Mouse (Mus musculus): ENCODE results near the gene Dpp6.

Dpp6 gene

DNA sequence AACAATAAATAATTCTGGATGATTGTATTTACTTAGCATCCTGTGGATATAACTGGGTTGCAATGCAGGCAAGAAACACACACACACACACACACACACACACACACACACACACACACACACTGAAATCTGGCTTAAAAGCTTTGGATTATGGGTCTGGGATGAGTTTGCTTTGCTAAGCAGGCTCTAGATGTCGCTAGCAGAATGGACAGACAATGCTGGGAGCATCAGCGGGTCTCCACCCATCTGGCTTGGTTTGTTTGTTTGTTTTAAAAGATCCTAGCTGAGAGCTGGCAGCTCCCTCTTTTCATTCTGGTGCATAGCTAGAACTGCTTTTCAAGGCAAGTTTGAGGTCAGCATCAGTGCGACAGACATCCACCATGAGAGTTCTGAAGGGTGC is 234.2 kb downstream of the Dpp6 start:
- peak; percentile 50; the same call in 1 of the 2 replicates for ATAC-seq (ENCODE audit: insufficient number of reproducible peaks, low FRiP score, low TSS enrichment)

DNA sequence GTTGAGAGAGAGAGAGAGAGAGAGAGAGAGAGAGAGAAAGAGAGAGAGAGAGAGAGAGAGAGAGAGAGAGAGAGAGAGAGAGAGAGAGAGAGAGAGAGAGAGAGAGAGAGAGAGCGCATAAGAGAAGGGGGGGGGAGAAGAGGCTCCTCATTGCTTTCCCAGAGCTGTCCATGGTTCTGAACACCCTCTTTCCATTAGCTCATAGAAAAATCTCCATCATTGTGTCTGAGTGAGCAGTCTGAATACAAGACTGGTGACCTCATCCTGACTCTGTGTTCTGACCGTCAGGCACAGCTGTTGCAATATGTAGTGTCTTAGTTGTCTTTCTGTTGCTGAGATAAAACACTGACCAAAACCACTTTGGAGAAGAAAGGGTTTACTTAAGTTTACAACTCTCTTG is 235.4 kb downstream of the Dpp6 start:
- no peak for ATAC-seq (ENCODE audit: insufficient number of reproducible peaks, low FRiP score, low TSS enrichment)

DNA sequence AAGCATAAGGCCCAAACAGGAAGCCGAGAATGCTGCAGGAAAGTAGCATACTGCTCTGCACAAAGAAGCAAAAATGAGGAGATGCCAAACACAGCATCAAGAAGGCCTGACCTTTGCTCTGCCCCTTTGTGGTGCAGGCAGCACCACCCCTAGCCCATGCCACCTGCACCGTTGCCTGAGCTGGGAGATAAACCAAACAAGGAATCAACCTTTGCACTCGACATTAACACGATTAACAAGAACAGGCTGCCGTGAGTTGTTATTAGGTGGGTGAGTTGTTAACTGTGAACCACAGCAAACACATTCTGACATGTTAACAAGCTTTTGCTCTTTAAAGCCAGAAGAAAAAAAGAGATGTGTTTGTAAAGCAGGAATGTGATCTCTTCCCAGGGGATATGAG is 239.4 kb downstream of the Dpp6 start:
- ATAC-seq (ENCODE audit: insufficient number of reproducible peaks, low FRiP score, low TSS enrichment) = no peak

DNA sequence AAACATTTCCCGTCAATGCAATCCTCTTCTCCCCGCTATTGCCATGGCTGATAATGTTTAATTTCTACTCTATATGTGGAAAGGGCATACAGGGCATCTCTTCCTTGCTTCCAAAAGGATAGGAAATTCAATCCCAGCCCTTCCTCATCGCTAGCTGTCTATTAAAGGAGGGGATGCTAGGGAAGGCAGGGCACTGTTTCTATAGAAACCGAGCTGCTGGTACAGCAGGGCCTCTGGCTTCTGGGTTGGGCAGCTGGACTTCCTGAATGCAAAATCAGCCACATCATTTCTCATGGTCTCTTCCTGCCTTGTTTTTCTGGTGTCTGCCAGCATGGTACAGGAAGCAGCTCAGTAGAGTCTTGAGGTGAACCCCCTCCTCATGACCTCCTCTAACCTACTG is 243.1 kb downstream of the Dpp6 start:
- ATAC-seq (ENCODE audit: insufficient number of reproducible peaks, low FRiP score, low TSS enrichment) = no peak

DNA sequence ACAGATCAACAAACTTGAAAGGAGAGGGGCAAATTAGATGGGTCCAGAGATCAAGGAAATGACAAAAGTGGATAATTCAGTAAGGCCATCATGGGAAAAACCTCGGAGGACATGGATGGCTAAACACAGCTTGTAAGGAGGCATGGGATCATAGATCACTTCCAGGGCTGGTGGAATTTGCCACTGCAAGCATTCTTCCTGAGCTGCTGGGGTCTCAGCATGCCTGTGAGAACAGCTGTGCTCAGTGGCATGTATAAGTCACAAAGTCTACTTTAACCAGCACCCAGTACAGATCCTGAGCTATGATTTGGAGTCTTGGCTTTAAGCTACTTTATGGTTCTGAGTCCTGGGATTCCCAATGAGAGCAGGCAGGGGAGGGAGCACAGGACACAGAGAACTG is 246.9 kb downstream of the Dpp6 start:
- ATAC-seq (ENCODE audit: insufficient number of reproducible peaks, low FRiP score, low TSS enrichment) = no peak

DNA sequence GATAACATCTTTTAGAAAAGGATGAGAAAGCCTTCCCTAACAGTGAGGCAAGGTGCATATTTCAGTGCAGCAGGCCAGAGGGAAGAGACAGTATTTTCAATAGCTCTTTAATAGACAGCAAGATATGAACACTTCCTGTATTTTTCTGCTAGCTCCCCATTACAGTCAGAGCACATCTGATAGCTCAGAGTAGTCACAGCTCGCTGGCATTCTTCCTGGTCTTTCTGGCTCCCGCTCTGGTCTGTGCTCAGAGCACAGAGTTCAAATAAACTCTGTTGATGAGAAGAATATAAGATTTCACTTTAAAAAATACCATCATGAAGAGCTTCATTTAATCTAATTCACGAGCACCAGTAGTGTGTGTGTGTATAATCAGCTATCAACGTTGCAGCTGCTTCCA is 249.8 kb downstream of the Dpp6 start:
- ATAC-seq (ENCODE audit: insufficient number of reproducible peaks, low FRiP score, low TSS enrichment) = peak; percentile 70; the same call in 1 of the 2 replicates

DNA sequence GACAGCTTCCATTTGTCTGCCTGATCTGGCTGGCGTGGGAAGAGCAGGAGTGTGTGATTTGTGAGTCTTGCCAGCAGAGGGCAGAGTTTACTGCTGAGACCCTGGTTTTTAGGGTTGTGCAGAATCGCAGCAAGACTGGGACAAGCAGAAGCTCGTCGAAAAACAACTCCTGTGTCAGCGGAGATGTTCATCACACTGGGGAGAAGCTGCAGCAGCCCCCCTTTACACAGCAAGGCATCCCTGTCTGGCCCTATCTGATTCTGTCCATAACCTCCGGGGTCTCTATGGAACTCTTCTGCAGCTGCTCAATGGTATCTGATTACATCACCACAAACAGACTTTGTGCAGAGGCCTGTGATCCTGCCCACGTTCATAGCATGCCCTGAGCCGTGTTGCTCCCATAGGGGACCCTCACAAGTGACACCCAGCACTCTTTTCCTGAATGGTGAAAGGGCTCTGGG is 258.2 kb downstream of the Dpp6 start:
- peak; percentile 68; the same call in 1 of the 2 replicates for ATAC-seq (ENCODE audit: insufficient number of reproducible peaks, low FRiP score, low TSS enrichment)

DNA sequence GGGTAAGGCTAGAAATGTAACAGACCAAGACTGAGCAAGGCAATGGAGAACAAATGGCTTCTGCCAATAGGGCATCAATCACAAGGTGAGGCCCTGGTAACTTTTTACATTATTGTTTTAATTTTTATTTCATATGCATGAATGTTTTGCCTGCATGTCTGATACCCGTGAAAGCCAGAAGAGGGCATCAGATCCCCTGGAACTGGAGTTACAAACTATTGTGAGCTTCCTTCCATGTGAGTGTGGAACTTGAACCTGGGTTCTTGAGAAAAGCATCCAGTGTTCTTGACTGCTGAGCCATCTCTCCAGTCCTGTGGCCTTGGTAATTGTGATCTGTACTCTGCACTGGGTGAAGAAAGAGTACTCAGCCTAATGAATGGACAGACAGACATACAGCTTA is 259.0 kb downstream of the Dpp6 start:
- no peak for ATAC-seq (ENCODE audit: insufficient number of reproducible peaks, low FRiP score, low TSS enrichment)

DNA sequence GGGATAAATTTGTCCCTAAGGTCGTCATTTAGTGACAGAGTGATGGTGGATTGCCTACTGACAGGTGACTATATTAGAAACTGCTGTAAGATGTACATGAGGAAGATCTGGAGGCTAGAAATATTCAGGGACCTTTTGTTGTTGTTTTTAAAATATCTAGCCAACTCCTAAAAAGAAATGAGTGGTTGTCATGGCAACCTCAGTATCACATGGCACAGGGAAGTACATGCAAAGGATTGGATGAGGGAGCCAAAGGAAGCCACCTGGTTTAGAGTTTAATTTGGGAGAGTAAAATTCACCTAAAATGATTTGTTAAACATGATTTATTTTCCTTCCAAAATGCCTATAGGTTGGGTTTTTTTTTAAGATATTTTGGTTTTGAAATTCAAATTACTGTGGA is 260.8 kb downstream of the Dpp6 start:
- no peak for ATAC-seq (ENCODE audit: insufficient number of reproducible peaks, low FRiP score, low TSS enrichment)

DNA sequence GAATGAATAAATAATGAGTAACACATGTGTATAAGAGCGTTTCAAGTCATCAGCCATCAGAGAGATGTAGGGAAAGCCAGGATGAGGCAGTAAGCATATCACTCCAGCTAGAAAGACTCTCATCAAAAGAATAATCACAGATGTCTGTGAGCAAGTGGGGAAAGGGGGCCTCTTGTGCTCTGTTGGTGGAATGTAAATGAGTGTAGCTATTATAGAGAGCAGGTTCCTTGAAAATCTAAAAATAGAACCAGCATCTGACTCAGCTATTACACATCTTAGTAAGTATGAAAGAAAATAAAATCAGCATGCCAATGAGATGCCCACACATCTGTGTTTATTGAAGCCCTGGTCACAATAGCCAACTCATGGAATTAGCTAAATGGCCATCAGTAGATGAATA is 264.3 kb downstream of the Dpp6 start:
- ATAC-seq (ENCODE audit: insufficient number of reproducible peaks, low FRiP score, low TSS enrichment) = no peak

DNA sequence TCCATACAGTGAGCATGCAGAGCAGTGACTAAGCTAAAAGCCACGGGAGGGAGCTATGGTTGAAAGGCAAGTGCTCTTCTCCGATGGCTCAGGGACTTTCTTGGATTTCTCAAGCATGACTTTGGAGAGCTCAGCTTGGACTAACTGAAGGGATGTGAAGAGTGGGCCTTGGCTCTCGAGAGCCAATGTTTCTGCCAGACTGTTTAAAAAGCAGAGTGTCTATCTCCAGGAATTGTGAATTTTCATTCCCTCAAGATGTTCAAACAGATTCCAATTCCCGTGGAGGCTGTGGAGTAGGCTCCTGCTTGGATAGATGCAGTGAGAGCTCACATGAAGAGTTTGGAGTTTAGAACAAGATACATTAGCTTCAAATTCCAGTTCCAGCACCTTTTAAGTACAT is 266.8 kb downstream of the Dpp6 start:
- ATAC-seq (ENCODE audit: insufficient number of reproducible peaks, low FRiP score, low TSS enrichment) = no peak

DNA sequence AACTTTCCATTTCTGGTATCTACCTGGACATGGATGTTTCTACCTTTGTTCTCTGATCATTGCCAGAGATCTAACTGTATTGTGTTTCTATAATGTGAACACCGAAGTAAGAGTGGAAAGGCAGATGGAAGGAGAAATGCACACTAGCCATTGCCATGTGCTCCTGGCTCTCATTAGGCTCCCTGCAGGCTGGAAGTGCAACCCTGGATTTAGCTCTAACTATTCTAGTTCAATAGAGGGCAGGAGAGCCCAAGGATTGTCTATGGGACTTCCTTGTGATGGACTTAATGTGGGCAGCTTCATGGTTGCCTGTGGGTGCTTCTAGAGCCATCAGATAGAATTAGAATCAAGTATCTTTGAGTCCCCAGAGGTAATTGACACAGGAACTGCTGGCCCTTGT is 291.2 kb downstream of the Dpp6 start:
- peak; percentile 92 for ATAC-seq (ENCODE audit: insufficient number of reproducible peaks, low FRiP score, low TSS enrichment)

DNA sequence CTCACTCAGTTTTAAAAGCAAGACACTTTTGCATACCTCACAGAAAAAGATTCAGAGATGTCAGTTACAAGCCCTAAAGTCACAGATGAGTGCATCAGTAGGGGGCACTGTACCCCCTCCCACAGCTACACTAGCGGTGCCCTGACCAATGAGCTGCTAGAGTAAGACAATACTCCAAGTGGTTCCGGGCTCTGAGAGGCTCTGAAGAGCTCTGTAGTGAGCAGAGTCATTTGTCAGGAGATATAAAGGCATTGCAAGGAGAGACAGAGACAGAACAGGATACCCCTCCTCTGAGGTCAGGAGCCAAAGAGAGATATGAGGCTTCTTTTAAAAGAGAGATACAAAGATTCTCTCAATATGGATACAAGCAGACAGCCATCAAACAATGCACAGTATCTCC is 305.5 kb downstream of the Dpp6 start:
- no peak for ATAC-seq (ENCODE audit: insufficient number of reproducible peaks, low FRiP score, low TSS enrichment)

DNA sequence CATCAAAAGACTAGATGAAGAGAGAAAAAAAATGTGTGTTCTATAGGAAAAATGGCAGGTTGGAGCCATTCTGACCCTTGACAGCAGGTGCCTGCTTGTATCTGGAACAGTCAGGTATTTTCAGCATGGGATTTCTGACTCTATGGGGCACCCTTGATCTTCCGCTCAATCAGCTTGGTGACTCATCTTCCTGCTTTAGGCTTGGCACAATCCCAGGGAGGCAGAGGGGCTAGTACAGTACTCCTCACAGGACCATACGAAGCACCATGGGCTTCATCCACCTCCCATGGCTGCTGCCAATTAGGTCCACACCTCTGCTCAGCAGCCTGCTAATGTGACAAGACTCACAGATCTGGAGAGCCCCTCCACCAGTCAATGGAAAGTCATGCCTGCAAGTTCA is 305.9 kb downstream of the Dpp6 start:
- peak; percentile 53 for ATAC-seq (ENCODE audit: insufficient number of reproducible peaks, low FRiP score, low TSS enrichment)

DNA sequence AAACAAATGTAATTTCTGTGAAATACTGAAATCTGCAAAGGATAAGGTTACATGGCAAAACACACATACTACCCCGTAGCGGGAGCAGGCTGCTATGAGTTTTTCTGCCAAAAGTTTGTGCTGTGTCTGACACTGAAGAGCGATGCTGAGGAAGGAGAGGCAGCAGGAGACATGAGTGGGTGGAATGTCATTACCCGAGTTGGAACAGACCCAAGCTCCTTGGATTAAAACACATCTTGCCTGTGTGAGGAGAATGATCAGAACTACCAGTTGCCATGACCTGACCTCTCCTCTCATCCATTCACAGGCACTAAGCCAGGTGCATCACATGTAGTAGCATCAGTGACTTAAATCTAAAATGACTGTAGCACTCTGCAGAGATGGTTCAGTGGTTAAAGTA is 309.0 kb downstream of the Dpp6 start:
- peak; percentile 75; the same call in 1 of the 2 replicates for ATAC-seq (ENCODE audit: insufficient number of reproducible peaks, low FRiP score, low TSS enrichment)

DNA sequence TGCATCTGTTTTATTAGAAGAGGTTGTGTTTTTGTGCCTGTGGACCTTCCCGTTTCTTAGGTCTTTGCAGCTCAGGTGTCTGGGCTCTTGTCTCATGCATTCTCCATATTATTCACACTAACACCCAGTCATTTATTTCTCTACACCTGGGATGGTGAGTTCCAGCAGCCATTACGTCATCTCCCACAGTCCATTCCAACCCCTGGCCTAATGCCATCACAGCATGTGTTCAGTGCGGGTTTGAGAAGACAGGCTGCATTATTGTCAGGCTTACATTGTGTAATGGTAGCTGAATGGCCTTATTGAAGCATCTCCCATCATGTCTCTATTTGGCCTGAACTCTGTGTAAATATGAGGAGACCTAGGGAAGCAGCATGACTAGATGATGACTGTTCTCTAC is 316.2 kb downstream of the Dpp6 start:
- ATAC-seq (ENCODE audit: insufficient number of reproducible peaks, low FRiP score, low TSS enrichment) = peak; percentile 16; the same call in 1 of the 2 replicates

DNA sequence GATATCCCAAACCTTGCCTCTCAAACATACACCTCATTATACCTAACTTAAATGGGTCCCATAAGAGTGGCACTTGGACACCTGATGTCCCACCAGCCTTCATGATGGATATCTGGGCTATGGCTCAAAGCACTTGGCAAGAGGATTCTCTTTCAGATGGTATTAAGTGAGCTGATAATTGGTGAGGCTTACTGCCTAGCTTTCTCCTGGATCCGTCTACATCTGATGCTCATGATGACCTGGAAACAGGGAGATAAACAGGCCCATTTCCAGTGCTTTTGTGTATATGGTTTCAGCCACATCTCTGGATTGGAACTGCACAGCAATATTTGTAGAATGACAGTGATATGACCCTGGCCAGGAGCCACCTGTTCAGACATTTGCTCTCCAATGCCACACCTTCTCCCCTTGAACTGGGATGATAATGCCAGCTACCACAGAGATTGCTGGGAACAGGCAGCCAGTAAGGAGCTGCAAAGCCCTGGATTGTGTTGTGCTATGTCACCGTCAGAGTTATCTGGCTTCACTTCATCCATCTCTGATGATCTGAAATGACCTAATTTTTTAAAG is 317.5 kb downstream of the Dpp6 start:
- peak; percentile 37; the same call in 1 of the 2 replicates for ATAC-seq (ENCODE audit: insufficient number of reproducible peaks, low FRiP score, low TSS enrichment)

DNA sequence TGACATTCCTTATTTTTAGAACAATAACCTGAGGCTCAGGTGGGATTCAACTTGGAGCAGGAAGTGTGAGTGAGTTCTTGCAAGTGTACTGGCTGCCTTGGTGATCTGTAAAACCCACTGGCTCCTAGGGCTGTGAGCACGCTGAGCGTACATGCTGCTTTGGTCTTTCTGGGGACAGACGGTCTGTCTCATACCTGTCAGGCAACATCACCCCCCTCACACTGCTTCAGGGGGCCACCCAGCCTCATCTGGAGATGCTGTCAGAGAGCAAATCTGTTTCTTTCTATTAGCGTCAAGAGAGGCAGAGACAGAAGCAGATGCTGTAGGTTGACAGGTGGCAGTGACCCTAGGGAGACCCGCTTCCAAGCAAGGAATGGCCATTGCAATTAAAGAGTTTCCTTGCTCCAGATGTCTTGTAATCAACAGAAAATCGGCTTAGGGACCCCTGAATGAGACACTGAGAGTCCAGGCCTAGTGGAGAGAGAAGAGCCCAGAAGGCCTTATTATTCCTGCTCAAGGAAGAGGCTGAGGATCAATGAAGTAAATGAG is 330.5 kb downstream of the Dpp6 start:
- no peak for ATAC-seq (ENCODE audit: insufficient number of reproducible peaks, low FRiP score, low TSS enrichment)

DNA sequence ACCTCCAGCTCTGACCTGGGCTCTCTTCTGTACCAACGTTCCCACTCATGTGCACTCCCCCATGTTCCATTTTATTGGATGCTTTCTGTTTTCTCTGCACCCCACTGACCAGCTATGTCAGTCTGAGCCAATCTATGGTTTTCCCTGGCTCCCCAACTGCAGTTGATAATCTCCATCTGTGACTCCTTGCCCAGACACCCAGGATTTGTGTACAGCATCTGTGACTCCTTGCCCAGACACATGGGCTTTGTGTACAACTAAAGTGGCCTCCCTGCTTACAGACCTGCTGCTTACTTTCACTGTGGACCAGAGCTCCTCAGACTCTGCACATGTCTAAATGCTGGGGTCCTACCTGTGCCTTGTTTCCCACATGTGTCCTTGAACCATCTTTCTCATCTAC is 334.0 kb downstream of the Dpp6 start:
- 0 out of 2 replicates have a peak, but pooled peaks have one; percentile 59 for ATAC-seq (ENCODE audit: insufficient number of reproducible peaks, low FRiP score, low TSS enrichment)

DNA sequence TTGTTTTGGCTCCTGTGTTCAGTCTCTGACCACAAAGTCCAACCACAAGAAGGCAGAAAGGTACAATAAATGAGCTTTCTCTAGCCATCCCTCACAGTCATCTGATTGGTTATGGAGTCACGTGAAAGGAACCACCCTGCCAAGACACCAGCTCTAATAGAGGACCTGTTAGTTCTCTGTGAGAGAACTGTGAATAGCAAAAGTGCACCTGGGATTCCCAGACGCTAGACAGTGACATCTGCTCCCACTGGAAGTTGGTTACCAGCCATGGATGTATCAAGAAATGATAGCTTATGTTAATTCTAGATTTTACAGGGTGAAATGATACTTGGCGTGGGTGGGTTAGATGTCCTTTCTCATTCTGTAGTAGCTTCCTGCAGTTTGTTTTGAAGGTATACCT is 338.7 kb downstream of the Dpp6 start:
- no peak for ATAC-seq (ENCODE audit: insufficient number of reproducible peaks, low FRiP score, low TSS enrichment)

DNA sequence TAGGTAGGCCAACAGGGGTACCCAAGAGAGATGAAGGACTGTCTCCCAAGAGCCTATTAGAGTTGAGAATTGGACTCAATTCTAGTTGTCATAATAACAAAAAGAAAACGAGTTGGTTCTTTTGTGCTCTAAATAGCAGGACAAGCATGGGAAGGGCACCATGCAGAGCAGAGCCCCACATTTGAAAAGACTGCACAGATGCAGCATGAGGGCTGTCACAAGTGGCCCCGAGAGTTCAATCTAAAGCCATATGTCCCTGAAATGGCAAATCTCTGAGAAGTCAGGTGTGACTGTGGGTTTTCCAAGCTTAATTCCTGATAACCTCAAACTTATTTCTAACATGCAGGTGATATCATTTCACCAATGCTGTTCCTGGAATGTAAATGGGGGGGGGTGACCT is 339.4 kb downstream of the Dpp6 start:
- ATAC-seq (ENCODE audit: insufficient number of reproducible peaks, low FRiP score, low TSS enrichment) = no peak

DNA sequence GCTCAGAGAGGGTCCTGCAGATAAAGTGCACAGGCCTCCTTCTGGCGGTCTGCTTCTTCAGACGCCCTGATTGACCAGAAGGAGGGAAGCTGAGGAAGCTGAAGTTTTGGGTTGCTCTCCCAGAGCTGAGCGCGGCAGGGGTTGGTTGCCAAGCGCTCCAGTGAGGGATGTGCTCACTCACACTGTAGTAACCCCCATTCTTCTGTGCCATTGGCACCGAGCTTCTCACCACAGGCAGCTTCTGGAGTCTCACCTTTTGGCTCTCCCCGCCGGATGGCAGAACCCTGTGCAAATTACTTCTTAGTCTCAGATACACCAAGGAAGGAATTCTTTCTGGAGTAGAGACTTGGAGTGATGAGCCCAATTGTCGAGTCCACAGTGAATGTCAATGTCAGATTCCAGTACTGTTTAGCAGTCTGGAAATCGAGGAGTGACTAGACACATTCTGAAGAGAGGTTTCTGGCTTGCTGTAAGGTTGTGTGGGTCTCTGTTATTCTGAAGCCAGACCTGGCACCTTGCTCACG is 344.2 kb downstream of the Dpp6 start:
- peak; percentile 39; the same call in 1 of the 2 replicates for ATAC-seq (ENCODE audit: insufficient number of reproducible peaks, low FRiP score, low TSS enrichment)
